Mouse (Mus musculus): Measurements from ENCODE around the gene Il34. TPM values are rescaled to one million over a fixed set of nuclear protein-coding genes. Genes with fewer than 3 reads are reported as not detected.

Il34 gene
- polyA plus RNA-seq, 1 experiment from 2014 or later, result 1.1 TPM

- H3K27ac ChIP-seq, result peak overlapping the region; percentile 89
- ATAC-seq, result peak; percentile 75
- H3K36me3 ChIP-seq, result no peaks in the 10 kb centered on the region; the same call in 1 of the 2 replicates
- H3K4me2 ChIP-seq (replicated peaks), result peak overlapping the region; percentile 81
- WGBS, result under 1% methylated on average over 56 of the region's 59 CpGs
- no peaks in the 10 kb centered on the region for H3K9me3 ChIP-seq
- peak overlapping the region; percentile 74 for H3K4me3 ChIP-seq (replicated peaks)
- no peaks in the 10 kb centered on the region for H3K27me3 ChIP-seq (replicated peaks)
- peaks cover 74% of the 10 kb centered on the region for H3K4me1 ChIP-seq (replicated peaks)
- H3K9ac ChIP-seq, result peak overlapping the region; percentile 77
Observed at GRCm38 (mm10) chr8:110721606-110722413, 83.9 kb downstream of the Il34 start.

- no peaks in the 10 kb centered on the region for H3K27me3 ChIP-seq (replicated peaks)
- H3K4me1 ChIP-seq (replicated peaks), result peaks cover 83% of the 10 kb centered on the region
- WGBS, result 5% methylated on average over 74 of the region's 75 CpGs
- H3K36me3 ChIP-seq, result no peaks in the 10 kb centered on the region; the same call in 1 of the 2 replicates
- ATAC-seq, result peak; percentile 83
- peak within 1 kb of the TSS; percentile 89 for H3K27ac ChIP-seq
- H3K9ac ChIP-seq, result peak within 1 kb of the TSS; percentile 77
- peak within 1 kb of the TSS; percentile 81 for H3K4me2 ChIP-seq (replicated peaks)
- no peaks in the 10 kb centered on the region for H3K9me3 ChIP-seq
- peak within 1 kb of the TSS; percentile 74 for H3K4me3 ChIP-seq (replicated peaks)
Observed at GRCm38 (mm10) chr8:110720685-110721598, 84.8 kb downstream of the Il34 start, which contains the start of gene Mtss1l. Mtss1l (plus strand) TSS chr8:110721476.

- peak overlapping the region; percentile 89 for H3K27ac ChIP-seq
- H3K4me1 ChIP-seq (replicated peaks), result peaks cover 86% of the 10 kb centered on the region
- 0 out of 2 replicates have a peak overlapping the region, but pooled peaks have one; percentile 13 for H3K9ac ChIP-seq
- H3K27me3 ChIP-seq (replicated peaks), result no peaks in the 10 kb centered on the region
- no peak overlapping the region for H3K4me3 ChIP-seq (replicated peaks)
- H3K36me3 ChIP-seq, result no peaks in the 10 kb centered on the region; the same call in 1 of the 2 replicates
- H3K9me3 ChIP-seq, result no peaks in the 10 kb centered on the region
- WGBS, result 49% methylated on average over 6 of the region's 6 CpGs
- no peak for ATAC-seq
- H3K4me2 ChIP-seq (replicated peaks), result peak overlapping the region; percentile 81
Observed at GRCm38 (mm10) chr8:110719898-110720653, 85.6 kb downstream of the Il34 start.

- peak; percentile 23 for ATAC-seq
- H3K4me3 ChIP-seq (replicated peaks), result no peak overlapping the region
- peaks cover 78% of the 10 kb centered on the region for H3K4me1 ChIP-seq (replicated peaks)
- WGBS, result 36% methylated on average over 12 of the region's 12 CpGs
- no peaks in the 10 kb centered on the region for H3K9me3 ChIP-seq
- H3K27ac ChIP-seq, result peak overlapping the region; percentile 89
- H3K27me3 ChIP-seq (replicated peaks), result no peaks in the 10 kb centered on the region
- no peak overlapping the region; the same call in 1 of the 2 replicates for H3K4me2 ChIP-seq (replicated peaks)
- peak overlapping the region; percentile 23; the same call in 1 of the 2 replicates for H3K9ac ChIP-seq
- no peaks in the 10 kb centered on the region for H3K36me3 ChIP-seq
Observed at GRCm38 (mm10) chr8:110718969-110719670, 86.6 kb downstream of the Il34 start.

GRCm38 (mm10) chr8:110718209-110718968 lies 87.3 kb downstream of the Il34 start:
- WGBS, result 78% methylated on average over 8 of the region's 8 CpGs
- no peaks in the 10 kb centered on the region for H3K36me3 ChIP-seq
- no peak overlapping the region for H3K4me2 ChIP-seq (replicated peaks)
- no peaks in the 10 kb centered on the region for H3K9me3 ChIP-seq
- no peak overlapping the region for H3K4me3 ChIP-seq (replicated peaks)
- no peaks in the 10 kb centered on the region for H3K27me3 ChIP-seq (replicated peaks)
- 0 out of 2 replicates have a peak overlapping the region, but pooled peaks have one; percentile 23 for H3K9ac ChIP-seq
- H3K27ac ChIP-seq, result peak overlapping the region; percentile 89
- H3K4me1 ChIP-seq (replicated peaks), result peaks cover 71% of the 10 kb centered on the region
- no peak for ATAC-seq

- ATAC-seq, result no peak
- Histone ChIP-seq H3K36me3 (peaks cover 3% of the 10 kb centered on the region; the same call in 1 of the 2 replicates), H3K27ac (peak overlapping the region; percentile 67; the same call in 1 of the 2 replicates)
Observed at GRCm38 (mm10) chr8:110717131-110717530, 88.6 kb downstream of the Il34 start.

GRCm38 (mm10) chr8:110716075-110716474 lies 89.6 kb downstream of the Il34 start:
- Histone ChIP-seq H3K27me3 (replicated peaks) (no peaks in the 10 kb centered on the region), H3K27ac (peak overlapping the region; percentile 67), H3K9me3 (no peaks in the 10 kb centered on the region), H3K4me1 (replicated peaks) (peaks cover 57% of the 10 kb centered on the region), H3K4me2 (replicated peaks) (no peak overlapping the region), H3K4me3 (replicated peaks) (no peak overlapping the region), H3K36me3 (peaks cover 3% of the 10 kb centered on the region; the same call in 1 of the 2 replicates), H3K9ac (no peak overlapping the region)
- peak; percentile 17 for ATAC-seq
- WGBS, result 56% methylated on average over 4 of the region's 4 CpGs

More at GRCm38 (mm10) chr8:110717131-110717530, 88.6 kb downstream of the Il34 start:
- H3K9me3 ChIP-seq, result no peaks in the 10 kb centered on the region
- 45% methylated on average over 7 of the region's 7 CpGs for WGBS
- H3K4me1 ChIP-seq (replicated peaks), result peaks cover 59% of the 10 kb centered on the region
- H3K9ac ChIP-seq, result no peak overlapping the region; the same call in 1 of the 2 replicates
- H3K4me3 ChIP-seq (replicated peaks), result no peak overlapping the region
- H3K4me2 ChIP-seq (replicated peaks), result no peak overlapping the region
- no peaks in the 10 kb centered on the region for H3K27me3 ChIP-seq (replicated peaks)

- Histone ChIP-seq H3K9me3 (no peaks in the 10 kb centered on the region), H3K27ac (peak overlapping the region; percentile 67), H3K36me3 (peaks cover 5% of the 10 kb centered on the region; the same call in 1 of the 2 replicates), H3K9ac (no peak overlapping the region), H3K4me3 (replicated peaks) (no peak overlapping the region), H3K4me2 (replicated peaks) (no peak overlapping the region), H3K27me3 (replicated peaks) (no peaks in the 10 kb centered on the region), H3K4me1 (replicated peaks) (peaks cover 56% of the 10 kb centered on the region)
- ATAC-seq, result no peak
- WGBS, result 76% methylated on average over 15 of the region's 15 CpGs
Observed at GRCm38 (mm10) chr8:110714827-110715519, 90.8 kb downstream of the Il34 start.

- WGBS, result 86% methylated on average over 7 of the region's 7 CpGs
- no peak overlapping the region for H3K27ac ChIP-seq
Observed at GRCm38 (mm10) chr8:110713073-110713472, 92.7 kb downstream of the Il34 start.

More at GRCm38 (mm10) chr8:110713073-110713472, 92.7 kb downstream of the Il34 start:
- Histone ChIP-seq H3K9ac (no peak overlapping the region), H3K4me2 (replicated peaks) (no peak overlapping the region), H3K36me3 (peaks cover 5% of the 10 kb centered on the region; the same call in 1 of the 2 replicates), H3K4me3 (replicated peaks) (no peak overlapping the region), H3K27me3 (replicated peaks) (no peaks in the 10 kb centered on the region), H3K4me1 (replicated peaks) (peaks cover 37% of the 10 kb centered on the region), H3K9me3 (no peaks in the 10 kb centered on the region)
- ATAC-seq, result no peak
